Mouse (Mus musculus): ENCODE measurements around the gene Pacs2. TPM values are rescaled to one million over a fixed set of nuclear protein-coding genes. Genes with fewer than 3 reads are reported as not detected.

Pacs2 gene
- polyA plus RNA-seq, 1 experiment: 2.8 TPM

DNA sequence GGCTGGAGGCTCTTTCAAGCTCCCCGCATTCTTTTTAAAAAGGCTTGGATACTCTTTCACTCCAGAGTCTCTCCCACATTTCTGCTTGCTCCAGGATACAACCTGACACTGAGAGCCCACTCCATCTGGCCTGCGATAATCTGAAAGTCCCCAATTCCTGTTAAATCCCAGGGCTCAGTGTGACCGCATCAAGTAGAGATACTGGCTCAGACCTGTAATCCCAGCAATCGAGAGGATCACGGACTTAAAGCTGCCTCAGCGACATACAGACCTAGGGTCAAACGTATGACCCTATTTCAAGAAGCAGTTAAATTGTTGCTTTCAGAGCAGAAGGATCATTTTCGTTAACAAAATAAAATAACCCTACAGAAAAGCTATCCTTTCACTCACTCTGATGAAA lies 10.3 kb upstream of the Pacs2 start:
- Histone ChIP-seq H3K4me3 (replicated peaks) (no peak overlapping the region), H3K27me3 (ENCODE audit: control insufficient read depth) (peaks cover 21% of the 10 kb centered on the region), H3K4me1 (ENCODE audit: control insufficient read depth) (peaks cover 18% of the 10 kb centered on the region), H3K36me3 (ENCODE audit: control insufficient read depth) (no peaks in the 10 kb centered on the region), H3K9me3 (ENCODE audit: control insufficient read depth, low read length) (no peaks in the 10 kb centered on the region)
- no peak for TF ChIP-seq GATA1 (IDR thresholded peaks at IDR 0.05; ENCODE audit: low read length)
- no peak for TF ChIP-seq TAL1 (IDR thresholded peaks at IDR 0.05; ENCODE audit: low read length)

DNA sequence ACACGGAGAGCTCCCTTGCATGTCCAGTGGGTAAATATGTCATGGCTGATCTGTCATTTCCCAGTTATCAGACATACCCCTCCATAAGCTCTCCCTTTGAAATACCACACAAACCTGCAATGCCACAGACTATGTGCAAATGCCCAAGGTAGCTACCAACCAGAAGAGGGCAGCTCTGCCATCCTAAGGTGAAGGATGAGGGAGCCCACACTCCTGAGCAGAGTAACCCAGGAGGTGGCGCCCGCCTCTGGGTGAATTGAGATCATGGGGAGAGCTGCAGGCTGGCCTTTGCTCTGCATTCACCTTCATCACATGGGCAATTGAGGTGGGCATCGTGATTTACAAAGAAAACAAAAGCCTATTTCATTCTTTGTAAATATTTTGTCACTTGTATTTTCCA lies 9.3 kb upstream of the Pacs2 start:
- Histone ChIP-seq H3K9me3 (ENCODE audit: control insufficient read depth, low read length) (no peaks in the 10 kb centered on the region), H3K4me3 (replicated peaks) (no peak overlapping the region), H3K27me3 (ENCODE audit: control insufficient read depth) (peaks cover 21% of the 10 kb centered on the region), H3K4me1 (ENCODE audit: control insufficient read depth) (peaks cover 15% of the 10 kb centered on the region), H3K36me3 (ENCODE audit: control insufficient read depth) (no peaks in the 10 kb centered on the region)
- no peak for TF ChIP-seq GATA1 (IDR thresholded peaks at IDR 0.05; ENCODE audit: low read length)

DNA sequence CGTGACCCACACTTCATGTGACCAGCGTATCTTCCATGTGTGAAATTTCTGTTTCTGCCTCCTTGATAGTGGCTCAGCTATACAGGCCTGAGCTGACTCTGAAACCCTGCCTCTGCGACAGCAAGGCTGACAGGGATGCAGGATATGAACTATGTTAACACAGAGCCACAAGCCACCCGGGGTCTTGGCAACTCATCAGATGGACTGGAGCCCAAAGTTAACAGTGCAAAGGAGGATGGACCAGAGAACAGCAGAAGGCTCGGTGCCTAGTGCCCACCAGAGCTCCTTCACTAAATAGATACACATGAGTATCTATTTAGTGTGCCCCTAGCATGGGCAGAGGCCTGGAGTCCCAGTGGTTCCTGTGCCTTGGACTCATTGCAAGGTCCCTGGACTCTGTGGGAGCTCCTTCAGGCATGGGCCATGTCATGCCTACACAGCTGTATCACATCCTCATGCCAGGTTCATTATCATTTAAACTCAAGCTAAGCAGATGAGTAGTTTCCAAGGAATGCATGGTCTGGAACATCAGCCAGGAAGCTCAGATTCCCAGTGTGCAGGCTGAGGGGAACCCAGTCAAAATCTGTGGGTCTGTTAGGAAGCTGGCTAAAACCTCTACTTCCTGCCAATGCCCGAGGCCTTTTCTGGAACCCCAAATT lies 2.5 kb upstream of the Pacs2 start:
- peaks cover 9% of the 10 kb centered on the region for H3K36me3 ChIP-seq (ENCODE audit: control insufficient read depth)
- peaks cover 40% of the 10 kb centered on the region for H3K4me1 ChIP-seq (ENCODE audit: control insufficient read depth)
- TF ChIP-seq TAL1 (IDR thresholded peaks at IDR 0.05; ENCODE audit: low read length): no peak
- TF ChIP-seq GATA1 (IDR thresholded peaks at IDR 0.05; ENCODE audit: low read length): no peak
- H3K4me3 ChIP-seq (replicated peaks): no peak overlapping the region
- H3K9me3 ChIP-seq (ENCODE audit: control insufficient read depth, low read length): no peaks in the 10 kb centered on the region
- no peaks in the 10 kb centered on the region for H3K27me3 ChIP-seq (ENCODE audit: control insufficient read depth)

DNA sequence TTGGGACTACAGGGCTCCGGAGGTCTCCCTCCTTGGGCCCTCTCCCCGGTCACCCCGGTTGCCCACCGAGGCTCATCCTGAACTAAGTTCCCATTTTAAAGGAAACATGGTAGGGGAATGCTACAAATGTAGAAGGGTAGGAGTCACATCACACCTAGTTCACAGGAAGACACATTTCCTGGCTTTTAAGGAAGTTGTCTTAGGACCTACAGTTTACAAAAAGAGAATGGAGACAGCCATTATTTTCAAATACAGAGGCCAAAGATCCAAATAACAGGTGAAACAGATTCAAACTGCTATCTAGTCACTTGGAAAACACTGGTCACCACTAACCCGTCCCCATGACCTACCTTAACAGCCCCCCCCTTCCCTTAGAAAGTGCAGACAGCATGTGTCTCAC lies 1.9 kb upstream of the Pacs2 start:
- H3K4me1 ChIP-seq (ENCODE audit: control insufficient read depth): peaks cover 45% of the 10 kb centered on the region
- peaks cover 13% of the 10 kb centered on the region for H3K36me3 ChIP-seq (ENCODE audit: control insufficient read depth)
- no peak overlapping the region for H3K4me3 ChIP-seq (replicated peaks)
- no peaks in the 10 kb centered on the region for H3K9me3 ChIP-seq (ENCODE audit: control insufficient read depth, low read length)
- TF ChIP-seq TAL1 (IDR thresholded peaks at IDR 0.05; ENCODE audit: low read length) (no peak), GATA1 (IDR thresholded peaks at IDR 0.05; ENCODE audit: low read length) (no peak)
- H3K27me3 ChIP-seq (ENCODE audit: control insufficient read depth): no peaks in the 10 kb centered on the region

DNA sequence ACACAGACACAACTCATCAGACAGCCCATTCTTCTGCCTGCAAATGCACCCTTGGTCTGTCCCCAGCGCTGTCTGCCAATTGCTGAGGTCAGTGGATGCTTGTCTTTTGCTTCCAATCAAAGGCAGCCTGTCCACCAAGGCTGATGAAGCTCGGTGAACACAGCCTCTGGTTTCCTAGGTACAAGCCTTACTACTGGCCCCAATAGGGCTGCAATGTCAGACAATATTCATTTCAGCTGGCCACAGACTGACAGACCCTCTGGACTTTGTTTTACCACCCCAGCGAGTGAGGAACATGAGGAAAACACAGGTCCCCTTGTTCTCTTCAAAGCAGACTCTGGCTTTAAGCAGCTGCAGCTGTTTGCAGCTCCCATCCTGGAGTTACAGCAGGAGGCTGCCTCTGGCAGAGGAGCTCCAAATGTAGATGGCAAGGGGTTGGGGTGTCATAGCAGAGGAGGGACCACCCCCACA lies 1.3 kb upstream of the Pacs2 start:
- Histone ChIP-seq H3K9me3 (ENCODE audit: control insufficient read depth, low read length) (no peaks in the 10 kb centered on the region), H3K4me1 (ENCODE audit: control insufficient read depth) (peaks cover 51% of the 10 kb centered on the region), H3K36me3 (ENCODE audit: control insufficient read depth) (peaks cover 17% of the 10 kb centered on the region), H3K4me3 (replicated peaks) (peak overlapping the region; percentile 84), H3K27me3 (ENCODE audit: control insufficient read depth) (no peaks in the 10 kb centered on the region)
- no peak for TF ChIP-seq TAL1 (IDR thresholded peaks at IDR 0.05; ENCODE audit: low read length)
- TF ChIP-seq GATA1 (IDR thresholded peaks at IDR 0.05; ENCODE audit: low read length): no peak

DNA sequence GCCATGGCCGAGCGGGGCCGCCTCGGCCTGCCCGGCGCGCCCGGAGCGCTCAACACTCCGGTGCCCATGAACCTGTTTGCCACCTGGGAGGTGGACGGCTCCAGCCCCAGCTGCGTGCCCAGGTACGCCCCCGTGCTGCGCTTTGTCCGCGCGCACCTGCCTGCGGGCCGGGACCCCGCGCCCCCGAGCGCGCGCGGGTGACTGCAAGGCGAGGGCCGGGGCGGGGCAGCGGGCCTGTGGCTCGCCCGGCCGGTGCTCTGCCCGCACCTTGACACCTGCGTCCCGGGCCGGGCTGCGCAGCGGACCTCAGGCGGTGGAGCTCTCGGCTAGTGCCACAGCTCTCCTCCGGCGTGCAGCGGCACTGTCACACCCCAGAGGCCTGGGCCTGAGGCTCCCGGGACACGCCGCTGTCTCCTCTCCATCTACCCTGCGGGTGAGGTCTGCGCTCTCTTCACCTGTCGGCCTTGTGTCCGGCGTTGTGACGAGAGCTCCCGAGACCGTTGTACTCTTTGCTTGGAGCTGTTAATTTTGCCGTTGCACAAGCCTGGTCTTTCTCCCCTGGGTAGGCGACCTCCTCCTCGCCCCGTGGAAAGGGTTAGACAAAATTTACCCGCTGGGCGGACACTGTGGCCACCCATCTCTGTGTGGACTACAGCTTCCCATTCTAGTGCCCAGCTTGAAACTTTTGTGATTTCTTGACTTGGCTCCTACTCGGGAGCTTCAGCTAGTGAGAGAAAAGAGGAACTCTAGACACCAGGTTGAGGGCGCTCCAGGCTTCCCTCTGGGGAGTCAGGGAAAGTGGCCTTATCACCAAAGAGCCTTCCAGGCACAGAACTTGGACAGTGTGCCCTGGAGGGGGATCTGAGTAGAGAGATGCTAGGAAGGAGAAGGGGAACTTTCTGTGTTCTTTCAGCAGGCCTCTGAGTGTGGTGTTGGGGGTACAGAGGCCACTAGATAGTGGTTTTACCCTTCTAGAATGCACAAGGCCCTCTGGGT lies 551 bp downstream of the Pacs2 start:
- H3K27me3 ChIP-seq (ENCODE audit: control insufficient read depth): no peaks in the 10 kb centered on the region
- peaks cover 32% of the 10 kb centered on the region for H3K36me3 ChIP-seq (ENCODE audit: control insufficient read depth)
- peak overlapping the region; percentile 84 for H3K4me3 ChIP-seq (replicated peaks)
- H3K4me1 ChIP-seq (ENCODE audit: control insufficient read depth): peaks cover 59% of the 10 kb centered on the region
- no peaks in the 10 kb centered on the region for H3K9me3 ChIP-seq (ENCODE audit: control insufficient read depth, low read length)
- TF ChIP-seq TAL1 (IDR thresholded peaks at IDR 0.05; ENCODE audit: low read length): no peak
- no peak for TF ChIP-seq GATA1 (IDR thresholded peaks at IDR 0.05; ENCODE audit: low read length)

DNA sequence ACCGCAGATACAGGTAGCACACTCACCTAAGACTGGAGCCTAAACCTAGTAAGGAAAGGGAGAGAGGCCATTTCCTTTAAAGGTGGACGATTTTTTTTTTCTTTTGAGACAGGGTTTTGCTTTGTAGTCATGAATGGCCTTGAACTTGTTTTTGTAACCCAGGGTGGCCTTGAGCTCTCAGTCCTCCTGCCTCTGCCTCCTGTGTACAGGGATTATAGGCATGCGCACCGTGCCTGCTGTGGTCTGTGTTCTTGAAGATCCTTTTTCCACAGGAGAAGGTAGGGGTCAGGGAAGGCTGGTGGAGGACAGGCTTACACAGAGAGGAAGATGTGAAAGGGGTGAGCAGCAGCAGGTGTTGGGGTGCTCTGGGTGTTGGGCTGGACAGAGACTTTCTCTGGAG lies 1.6 kb downstream of the Pacs2 start:
- TF ChIP-seq GATA1 (IDR thresholded peaks at IDR 0.05; ENCODE audit: low read length) (no peak), TAL1 (IDR thresholded peaks at IDR 0.05; ENCODE audit: low read length) (no peak)
- Histone ChIP-seq H3K27me3 (ENCODE audit: control insufficient read depth) (no peaks in the 10 kb centered on the region), H3K36me3 (ENCODE audit: control insufficient read depth) (peaks cover 41% of the 10 kb centered on the region), H3K4me1 (ENCODE audit: control insufficient read depth) (peaks cover 59% of the 10 kb centered on the region), H3K4me3 (replicated peaks) (peak overlapping the region; percentile 84), H3K9me3 (ENCODE audit: control insufficient read depth, low read length) (no peaks in the 10 kb centered on the region)

DNA sequence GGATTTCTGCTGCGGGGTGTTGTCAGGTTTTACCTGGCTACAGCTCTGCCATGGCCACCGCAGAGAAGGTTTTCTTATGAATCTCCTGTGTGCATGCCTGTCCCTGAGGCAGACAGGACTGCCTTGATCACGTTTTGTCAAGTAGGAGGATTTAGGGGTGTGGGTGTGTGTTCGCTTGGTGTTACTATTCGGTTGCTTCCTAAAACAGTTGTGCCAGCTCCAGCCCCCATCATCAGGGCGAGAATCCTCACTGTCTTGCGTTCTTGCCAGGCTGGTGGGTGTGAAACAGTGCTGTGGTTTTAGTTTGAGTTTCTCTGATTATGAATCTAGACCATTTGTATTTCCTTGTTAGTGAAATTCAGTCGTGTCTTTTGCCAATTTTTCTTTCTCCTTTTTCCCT lies 2.7 kb downstream of the Pacs2 start:
- Histone ChIP-seq H3K36me3 (ENCODE audit: control insufficient read depth) (peaks cover 50% of the 10 kb centered on the region), H3K4me3 (replicated peaks) (peak overlapping the region; percentile 6), H3K9me3 (ENCODE audit: control insufficient read depth, low read length) (no peaks in the 10 kb centered on the region), H3K4me1 (ENCODE audit: control insufficient read depth) (peaks cover 58% of the 10 kb centered on the region), H3K27me3 (ENCODE audit: control insufficient read depth) (no peaks in the 10 kb centered on the region)
- no peak for TF ChIP-seq GATA1 (IDR thresholded peaks at IDR 0.05; ENCODE audit: low read length)
- TF ChIP-seq TAL1 (IDR thresholded peaks at IDR 0.05; ENCODE audit: low read length): no peak

DNA sequence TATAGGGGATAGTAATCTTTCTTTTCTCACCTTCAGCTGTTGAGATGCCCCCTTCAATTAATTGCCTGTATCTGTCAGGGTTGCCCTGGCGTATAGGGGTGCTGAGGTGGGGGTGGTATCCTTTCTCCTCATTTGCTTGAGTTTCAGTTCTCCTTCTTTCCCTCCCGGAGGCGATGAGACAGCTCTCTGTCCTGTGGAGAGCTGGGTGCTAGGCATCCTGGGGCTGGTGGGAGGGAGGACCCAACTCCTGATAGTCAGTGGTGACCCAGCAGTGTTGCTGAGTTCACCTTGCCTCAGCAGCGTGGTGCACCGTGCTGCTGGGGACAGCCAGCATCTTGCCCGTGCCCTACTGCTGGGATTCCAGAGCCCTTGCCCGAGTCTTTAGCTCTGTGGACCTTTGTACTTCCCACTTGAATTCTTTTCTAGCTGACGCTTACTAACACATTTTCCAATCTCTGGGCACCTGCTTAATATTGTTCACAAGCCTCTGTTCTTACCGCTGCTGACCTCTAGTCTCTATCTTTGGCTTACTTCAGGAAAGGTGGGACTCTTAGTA lies 3.2 kb downstream of the Pacs2 start:
- Histone ChIP-seq H3K4me1 (ENCODE audit: control insufficient read depth) (peaks cover 58% of the 10 kb centered on the region), H3K36me3 (ENCODE audit: control insufficient read depth) (peaks cover 50% of the 10 kb centered on the region), H3K4me3 (replicated peaks) (no peak overlapping the region), H3K27me3 (ENCODE audit: control insufficient read depth) (no peaks in the 10 kb centered on the region), H3K9me3 (ENCODE audit: control insufficient read depth, low read length) (no peaks in the 10 kb centered on the region)
- TF ChIP-seq GATA1 (IDR thresholded peaks at IDR 0.05; ENCODE audit: low read length): no peak
- TF ChIP-seq TAL1 (IDR thresholded peaks at IDR 0.05; ENCODE audit: low read length): no peak

All from erythroblast, embryonic 14.5 days (primary cell).